Mouse (Mus musculus) kidney, embryonic 16.5 days (tissue): ENCODE measurements around the gene Slc12a6. TPM values are rescaled to one million over a fixed set of nuclear protein-coding genes. Genes with fewer than 3 reads are reported as not detected.

ENCODE experiments used
- ATAC-seq: fragments of 200-750 bp; cut with Nextera tagmentation; 2 replicates; pipeline ENCODE4 v1.8.0; 2017; ENCODE audit warnings: moderate TSS enrichment; ENCODE audit not compliant: low FRiP score, low TSS enrichment
- H3K27ac ChIP-seq: fragments of 300-500 bp; sonication (generic); 2 replicates; pipeline ENCODE4 v1.5.1; 2014; ENCODE audit warnings: low read length
- H3K27me3 ChIP-seq: fragments of 300-500 bp; sonication (generic); 2 replicates; pipeline ENCODE4 v1.6.1; 2014; ENCODE audit warnings: low read length, control low read depth, mixed read lengths; ENCODE audit not compliant: insufficient read depth
- H3K36me3 ChIP-seq: fragments of 300-500 bp; sonication (generic); 2 replicates; pipeline ENCODE4 v1.6.1; 2014; ENCODE audit warnings: low read length, control low read depth, mixed read lengths; ENCODE audit not compliant: insufficient read depth
- H3K4me1 ChIP-seq: fragments of 300-500 bp; sonication (generic); 2 replicates; pipeline ENCODE4 v1.6.1; 2014; ENCODE audit warnings: low read length, control low read depth, mixed read lengths; ENCODE audit not compliant: insufficient read depth
- H3K4me2 ChIP-seq: fragments of 300-500 bp; sonication (generic); replicated peaks from 2 replicates; pipeline ENCODE4 v1.6.1; 2014; ENCODE audit warnings: low read depth, low read length
- H3K4me3 ChIP-seq: fragments of 300-500 bp; sonication (generic); 2 replicates; pipeline ENCODE4 v1.5.1; 2014; ENCODE audit warnings: mild to moderate bottlenecking, low read length
- H3K9ac ChIP-seq: fragments of 300-500 bp; sonication (generic); replicated peaks from 2 replicates; pipeline ENCODE4 v1.6.1; 2014; ENCODE audit warnings: low read length
- H3K9me3 ChIP-seq: fragments of 300-500 bp; sonication (generic); 2 replicates; pipeline ENCODE4 v1.6.1; 2016; ENCODE audit warnings: low read length, control low read depth
- WGBS: fragments of 180-500 bp; shearing (Covaris S2); extraction: QIAGEN DNeasy Blood & Tissue Kit; methylation state at CpG from one replicate; pipeline ENCODE4 v1.1.7; 2014; 5-methylcytosine and 5-hydroxymethylcytosine counted together
- polyA plus RNA-seq: library from polyadenylated mRNA; unstranded; fragments of >200 nt; fragmentation: Nextera tagmentation; extraction: Ambion mirVana; gene quantifications from 2 replicates; pipeline ENCODE4 v1.2.1, GENCODE M21; 2015

Slc12a6 gene
- polyA plus RNA-seq, 1 experiment from 2014 or later: 9.4 TPM

DNA sequence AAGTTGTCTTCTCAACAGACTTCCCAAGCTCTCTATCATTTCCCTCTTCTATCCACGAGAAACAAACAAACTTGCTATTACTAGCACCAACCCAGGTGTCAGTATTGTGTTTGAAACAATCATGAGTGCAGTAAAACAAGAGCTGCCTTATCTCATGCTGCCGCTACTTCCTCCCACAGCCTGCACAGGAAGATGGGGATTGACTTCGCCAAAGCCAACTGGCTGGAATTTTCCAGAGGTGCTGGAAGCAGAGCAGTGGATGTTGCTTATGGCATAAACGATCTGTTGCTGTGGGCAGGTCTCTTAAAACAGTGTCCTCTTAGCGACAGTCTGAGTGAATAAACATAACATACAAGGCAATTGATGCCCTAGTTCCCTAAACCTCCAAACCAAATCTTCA is 109.0 kb downstream of the Slc12a6 start:
- ATAC-seq: no peak
- no peaks in the 10 kb centered on the region for H3K9me3 ChIP-seq
- H3K27me3 ChIP-seq: peaks cover 6% of the 10 kb centered on the region; the same call in 1 of the 2 replicates

DNA sequence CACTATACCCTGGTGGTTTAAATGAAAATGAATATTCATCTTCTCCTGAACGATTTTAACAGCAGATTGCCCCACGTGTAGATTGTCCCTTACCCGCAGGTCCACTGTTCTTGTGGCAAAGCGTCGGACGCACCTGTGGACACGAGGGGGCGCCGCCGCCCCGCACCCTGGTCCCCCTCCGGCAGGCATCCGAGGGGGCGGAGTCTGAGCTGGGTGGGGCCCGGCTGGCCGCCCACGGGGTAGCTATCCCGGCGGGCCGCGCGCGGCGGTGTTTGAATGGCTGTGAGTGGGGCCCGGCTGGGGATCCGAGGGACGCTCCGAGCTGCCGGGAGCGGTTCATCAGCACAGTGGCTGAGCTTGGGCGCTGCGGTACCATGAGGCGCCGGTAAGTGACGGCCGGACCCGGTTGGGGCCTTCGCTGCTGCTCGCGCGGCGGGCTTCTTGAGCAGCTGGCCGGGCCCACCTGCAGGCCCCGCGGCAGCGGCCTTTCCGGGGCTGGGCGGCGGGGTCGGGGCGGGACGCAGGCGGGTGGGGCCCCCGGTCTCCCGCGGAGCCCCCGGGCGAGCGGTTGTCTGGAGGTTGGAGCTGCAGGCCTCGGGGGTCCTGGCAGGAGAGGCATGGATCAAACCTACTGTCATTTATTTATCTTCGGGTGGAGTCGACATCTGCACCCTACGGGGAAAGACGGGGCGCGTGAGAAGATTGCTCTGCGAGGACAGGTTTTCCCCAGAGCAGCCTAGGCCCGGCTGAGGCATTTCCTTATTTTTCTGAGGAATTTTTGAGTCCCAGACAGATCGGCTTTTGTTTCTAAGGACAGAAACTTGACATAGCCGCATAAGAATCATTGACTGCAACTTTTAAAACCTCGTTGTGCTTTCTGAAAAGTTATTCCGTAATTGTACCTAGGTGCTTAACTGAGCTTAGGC is 113.6 kb downstream of the Slc12a6 start, which contains the start of gene Katnbl1:
Katnbl1 (plus strand) TSS at position 239 of the 926 bp plus-strand sequence.
- H3K27me3 ChIP-seq: peaks cover 6% of the 10 kb centered on the region; the same call in 1 of the 2 replicates
- peak within 1 kb of the TSS; percentile 94 for H3K4me3 ChIP-seq
- peak within 1 kb of the TSS; percentile 86 for H3K27ac ChIP-seq
- H3K4me1 ChIP-seq: peaks cover 10% of the 10 kb centered on the region
- ATAC-seq: peak; percentile 99
- no peaks in the 10 kb centered on the region for H3K9me3 ChIP-seq
- no peaks in the 10 kb centered on the region for H3K36me3 ChIP-seq
- peak within 1 kb of the TSS; percentile 69 for H3K4me2 ChIP-seq
- peak within 1 kb of the TSS; percentile 95 for H3K9ac ChIP-seq
- under 1% methylated on average over 70 of the region's 72 CpGs for WGBS

More for the DNA sequence above, 109.0 kb downstream of the Slc12a6 start:
- no peak overlapping the region for H3K4me2 ChIP-seq
- H3K4me1 ChIP-seq: no peaks in the 10 kb centered on the region
- WGBS: 56% methylated on average over 5 of the region's 5 CpGs
- H3K4me3 ChIP-seq: no peak overlapping the region
- no peak overlapping the region for H3K27ac ChIP-seq
- no peaks in the 10 kb centered on the region for H3K36me3 ChIP-seq
- H3K9ac ChIP-seq: no peak overlapping the region

- Histone ChIP-seq H3K27ac (no peak overlapping the region), H3K9me3 (no peaks in the 10 kb centered on the region), H3K27me3 (peaks cover under 1% of the 10 kb centered on the region; the same call in 1 of the 2 replicates), H3K9ac (peak overlapping the region; percentile 95), H3K36me3 (no peaks in the 10 kb centered on the region), H3K4me1 (peaks cover 10% of the 10 kb centered on the region), H3K4me3 (peak overlapping the region; percentile 94), H3K4me2 (peak overlapping the region; percentile 69)
- ATAC-seq: no peak
- WGBS: 21% methylated on average over 8 of the region's 8 CpGs
Measured at GRCm38 (mm10) chr2:112380131-112380530, 114.5 kb downstream of the Slc12a6 start.

DNA sequence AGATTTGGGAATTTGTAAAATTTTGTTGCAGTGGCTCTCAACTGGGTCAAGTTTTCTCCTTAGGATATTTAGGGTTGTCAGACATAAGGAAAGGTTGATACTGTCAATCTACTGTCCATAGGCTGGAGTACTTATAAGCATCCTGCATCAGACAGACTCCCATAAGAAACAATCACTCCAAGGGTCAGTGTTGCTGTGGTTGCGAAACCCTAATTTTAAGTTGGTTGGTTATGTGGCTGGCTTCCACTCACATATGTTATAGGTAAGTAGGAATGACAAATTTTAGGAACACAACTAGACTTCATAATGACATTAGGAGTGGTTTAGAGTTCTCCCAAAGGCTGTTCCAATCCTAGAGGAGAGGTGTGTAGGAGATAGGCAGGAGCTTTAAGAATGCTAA is 115.6 kb downstream of the Slc12a6 start:
- H3K36me3 ChIP-seq: no peaks in the 10 kb centered on the region
- H3K9me3 ChIP-seq: no peaks in the 10 kb centered on the region
- peaks cover 10% of the 10 kb centered on the region for H3K4me1 ChIP-seq
- ATAC-seq: no peak
- no peak overlapping the region for H3K4me2 ChIP-seq
- H3K27me3 ChIP-seq: no peaks in the 10 kb centered on the region
- no peak overlapping the region for H3K9ac ChIP-seq
- 97% methylated on average over 1 of the region's 1 CpGs for WGBS
- H3K27ac ChIP-seq: no peak overlapping the region
- H3K4me3 ChIP-seq: no peak overlapping the region

DNA sequence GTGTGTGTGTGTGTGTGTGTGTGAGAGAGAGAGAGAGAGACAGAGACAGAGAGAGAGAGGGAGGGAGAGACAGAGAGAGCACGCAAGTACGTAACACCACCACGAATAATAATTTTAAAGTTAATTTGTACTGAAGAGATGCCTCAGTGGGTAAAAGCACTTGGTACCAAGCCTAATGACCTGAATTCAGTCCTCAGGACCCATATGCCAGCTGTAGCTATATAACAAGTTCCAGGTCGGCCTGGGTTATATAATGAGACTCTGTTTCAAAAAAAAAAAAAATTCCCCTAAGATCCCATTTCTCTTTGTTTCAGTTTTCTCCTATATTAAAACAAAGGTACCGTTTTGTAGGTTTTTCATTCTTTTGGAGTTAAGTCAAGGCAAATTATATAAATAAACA is 125.2 kb downstream of the Slc12a6 start:
- no peak for ATAC-seq
- WGBS: 90% methylated on average over 5 of the region's 5 CpGs

GRCm38 (mm10) chr2:112391346-112392000 is 125.8 kb downstream of the Slc12a6 start:
- H3K4me2 ChIP-seq: no peak overlapping the region
- no peak overlapping the region for H3K27ac ChIP-seq
- no peaks in the 10 kb centered on the region for H3K4me1 ChIP-seq
- WGBS: 77% methylated on average over 4 of the region's 4 CpGs
- H3K9me3 ChIP-seq: no peaks in the 10 kb centered on the region
- H3K36me3 ChIP-seq: no peaks in the 10 kb centered on the region; the same call in 1 of the 2 replicates
- no peaks in the 10 kb centered on the region for H3K27me3 ChIP-seq
- no peak; the same call in 1 of the 2 replicates for ATAC-seq
- no peak overlapping the region for H3K9ac ChIP-seq
- H3K4me3 ChIP-seq: no peak overlapping the region

More for the DNA sequence above, 125.2 kb downstream of the Slc12a6 start:
- no peaks in the 10 kb centered on the region for H3K27me3 ChIP-seq
- H3K36me3 ChIP-seq: no peaks in the 10 kb centered on the region; the same call in 1 of the 2 replicates
- no peak overlapping the region for H3K4me3 ChIP-seq
- H3K27ac ChIP-seq: no peak overlapping the region
- H3K4me1 ChIP-seq: no peaks in the 10 kb centered on the region
- H3K9ac ChIP-seq: no peak overlapping the region
- H3K9me3 ChIP-seq: no peaks in the 10 kb centered on the region
- no peak overlapping the region for H3K4me2 ChIP-seq

GRCm38 (mm10) chr2:112392689-112393088 is 127.1 kb downstream of the Slc12a6 start:
- Histone ChIP-seq H3K4me3 (no peak overlapping the region), H3K4me1 (no peaks in the 10 kb centered on the region), H3K27ac (no peak overlapping the region), H3K4me2 (no peak overlapping the region), H3K27me3 (no peaks in the 10 kb centered on the region), H3K36me3 (no peaks in the 10 kb centered on the region; the same call in 1 of the 2 replicates), H3K9ac (no peak overlapping the region), H3K9me3 (no peaks in the 10 kb centered on the region)
- ATAC-seq: no peak
- 85% methylated on average over 1 of the region's 1 CpGs for WGBS

- no peak overlapping the region for H3K9ac ChIP-seq
- no peaks in the 10 kb centered on the region for H3K4me1 ChIP-seq
- H3K4me2 ChIP-seq: no peak overlapping the region
- ATAC-seq: no peak
- no peak overlapping the region for H3K27ac ChIP-seq
- H3K36me3 ChIP-seq: no peaks in the 10 kb centered on the region; the same call in 1 of the 2 replicates
- H3K9me3 ChIP-seq: no peaks in the 10 kb centered on the region
- H3K27me3 ChIP-seq: no peaks in the 10 kb centered on the region
- H3K4me3 ChIP-seq: no peak overlapping the region
Measured at GRCm38 (mm10) chr2:112393958-112394357, 128.3 kb downstream of the Slc12a6 start.

DNA sequence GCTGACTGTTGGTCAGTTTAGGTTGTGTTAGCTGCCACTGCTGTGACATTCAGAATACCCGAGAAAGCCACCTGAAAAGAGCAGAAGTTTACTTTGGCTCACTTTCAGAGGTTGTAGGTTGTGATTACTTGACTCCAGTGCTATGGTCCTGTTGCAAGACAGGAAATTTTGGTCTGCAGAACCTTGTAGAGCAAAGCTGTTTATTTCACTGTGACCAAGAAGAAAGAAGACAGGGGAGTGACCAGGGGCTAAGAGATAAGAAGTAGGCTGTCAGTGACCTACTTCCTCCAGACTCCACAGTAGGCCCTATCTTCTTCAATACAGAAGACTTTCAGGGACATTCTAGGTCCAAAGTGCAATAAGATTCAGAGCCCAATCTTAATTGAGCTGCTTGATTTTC is 131.0 kb downstream of the Slc12a6 start:
- Histone ChIP-seq H3K27ac (no peak overlapping the region), H3K36me3 (no peaks in the 10 kb centered on the region; the same call in 1 of the 2 replicates), H3K27me3 (no peaks in the 10 kb centered on the region), H3K4me1 (no peaks in the 10 kb centered on the region), H3K9me3 (no peaks in the 10 kb centered on the region), H3K4me2 (no peak overlapping the region), H3K9ac (no peak overlapping the region), H3K4me3 (no peak overlapping the region)
- no peak for ATAC-seq
- 44% methylated on average over 1 of the region's 1 CpGs for WGBS
